Mouse (Mus musculus) ovary, adult 18-20 months (tissue): ENCODE results near the gene Ftl1.

Experiments
- DNase-seq: peaks from one replicate; pipeline ENCODE4 v3.0.0; 2022; ENCODE audit warnings: low spot score, mixed read lengths

Ftl1 gene

DNA sequence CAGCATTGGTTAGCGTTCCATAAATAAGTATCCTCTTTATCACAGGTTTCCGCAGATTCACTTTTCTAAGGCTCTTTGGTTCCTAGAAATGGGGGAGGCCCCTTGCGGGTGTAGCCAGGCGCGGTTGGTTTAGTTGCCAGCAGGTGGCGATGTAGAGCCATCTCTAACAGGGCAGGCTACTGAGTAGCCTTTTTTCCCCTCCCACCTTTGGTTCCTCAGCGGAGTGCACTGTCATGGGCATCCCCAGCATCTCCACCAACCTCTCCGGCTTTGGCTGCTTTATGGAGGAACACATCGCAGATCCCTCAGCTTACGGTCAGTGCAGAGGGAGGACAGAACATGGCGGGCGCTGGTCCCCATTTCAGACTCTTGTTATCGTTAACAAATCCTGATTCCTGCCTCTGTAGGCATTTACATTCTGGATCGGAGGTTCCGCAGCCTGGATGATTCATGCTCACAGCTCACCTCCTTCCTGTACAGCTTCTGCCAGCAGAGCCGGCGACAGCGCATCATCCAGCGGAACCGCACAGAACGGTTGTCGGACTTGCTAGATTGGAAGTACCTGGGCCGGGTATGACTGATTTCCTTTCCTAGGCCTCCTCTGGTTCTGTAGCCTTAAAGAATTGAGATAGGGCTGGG, 8.2 kb downstream of the Ftl1 start:
- DNase-seq, result no peak

DNA sequence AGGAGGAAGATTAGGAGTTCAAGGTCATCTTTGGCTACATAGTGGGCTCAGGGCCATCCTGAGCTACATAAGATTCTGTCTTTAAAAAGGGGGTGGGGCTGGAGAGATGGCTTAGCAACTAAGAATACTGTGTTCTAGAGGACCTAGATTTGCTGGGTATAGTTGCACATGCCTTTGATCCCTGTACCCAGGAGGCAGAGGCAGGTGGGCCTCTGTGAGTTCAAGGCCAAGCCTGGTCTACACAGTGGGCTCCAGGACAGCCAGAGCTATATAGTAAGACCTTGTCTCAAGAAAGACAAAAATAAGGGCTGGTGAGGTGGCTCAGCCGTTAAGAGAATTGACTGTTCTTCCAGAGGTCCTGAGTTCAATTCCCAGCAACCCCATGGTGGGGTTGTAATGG, 9.7 kb downstream of the Ftl1 start:
- no peak for DNase-seq

DNA sequence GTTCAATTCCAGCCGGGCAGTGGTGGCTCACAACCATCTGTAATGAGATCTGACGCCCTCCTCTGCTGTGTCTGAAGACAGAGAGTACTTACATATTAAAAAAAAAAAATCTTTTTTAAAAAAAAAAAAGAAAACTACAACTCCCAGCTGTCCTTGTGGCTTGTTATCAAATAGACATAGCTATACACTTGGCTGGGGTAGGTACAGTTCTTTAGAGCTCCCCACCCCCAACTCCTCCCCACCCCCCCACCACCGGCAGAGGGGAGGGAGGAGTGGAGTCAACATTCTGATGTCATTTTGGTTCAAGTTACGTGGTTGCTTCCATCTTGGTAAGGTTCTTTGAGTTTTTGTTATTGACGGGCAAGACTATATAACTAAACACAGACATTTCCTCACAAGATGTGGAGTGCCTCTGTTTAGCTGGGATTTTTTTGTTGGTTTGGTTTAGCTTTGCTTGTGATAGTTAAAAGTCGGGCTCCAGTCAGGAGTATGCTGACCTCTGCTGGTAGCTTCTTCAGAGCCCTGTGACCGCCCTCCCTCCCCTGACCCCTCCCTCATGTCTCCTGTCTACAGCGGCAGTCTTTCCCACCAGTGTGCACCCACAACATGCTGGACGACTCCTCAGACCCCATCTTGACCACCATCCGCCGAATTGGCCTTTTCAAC, 12.2 kb downstream of the Ftl1 start:
- DNase-seq, result no peak

DNA sequence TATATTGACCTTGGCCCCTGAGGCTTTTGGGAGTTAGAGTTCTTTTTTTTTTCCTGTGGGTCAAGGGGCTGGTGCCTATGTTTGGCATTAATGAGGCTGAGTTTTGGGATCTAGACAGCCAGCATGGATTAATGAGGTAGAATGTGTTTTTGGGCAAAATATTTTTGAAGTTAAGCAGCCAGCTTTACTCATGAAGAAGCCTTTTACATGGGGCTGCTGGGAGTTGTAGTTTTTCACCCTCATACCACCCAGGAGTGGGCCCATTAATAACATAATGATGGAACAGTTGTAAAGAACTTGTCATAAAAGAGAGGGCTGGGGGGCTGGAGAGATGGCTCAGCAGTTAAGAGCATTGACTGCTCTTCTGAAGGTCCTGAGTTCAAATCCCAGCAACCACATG, 13.1 kb downstream of the Ftl1 start:
- no peak for DNase-seq

DNA sequence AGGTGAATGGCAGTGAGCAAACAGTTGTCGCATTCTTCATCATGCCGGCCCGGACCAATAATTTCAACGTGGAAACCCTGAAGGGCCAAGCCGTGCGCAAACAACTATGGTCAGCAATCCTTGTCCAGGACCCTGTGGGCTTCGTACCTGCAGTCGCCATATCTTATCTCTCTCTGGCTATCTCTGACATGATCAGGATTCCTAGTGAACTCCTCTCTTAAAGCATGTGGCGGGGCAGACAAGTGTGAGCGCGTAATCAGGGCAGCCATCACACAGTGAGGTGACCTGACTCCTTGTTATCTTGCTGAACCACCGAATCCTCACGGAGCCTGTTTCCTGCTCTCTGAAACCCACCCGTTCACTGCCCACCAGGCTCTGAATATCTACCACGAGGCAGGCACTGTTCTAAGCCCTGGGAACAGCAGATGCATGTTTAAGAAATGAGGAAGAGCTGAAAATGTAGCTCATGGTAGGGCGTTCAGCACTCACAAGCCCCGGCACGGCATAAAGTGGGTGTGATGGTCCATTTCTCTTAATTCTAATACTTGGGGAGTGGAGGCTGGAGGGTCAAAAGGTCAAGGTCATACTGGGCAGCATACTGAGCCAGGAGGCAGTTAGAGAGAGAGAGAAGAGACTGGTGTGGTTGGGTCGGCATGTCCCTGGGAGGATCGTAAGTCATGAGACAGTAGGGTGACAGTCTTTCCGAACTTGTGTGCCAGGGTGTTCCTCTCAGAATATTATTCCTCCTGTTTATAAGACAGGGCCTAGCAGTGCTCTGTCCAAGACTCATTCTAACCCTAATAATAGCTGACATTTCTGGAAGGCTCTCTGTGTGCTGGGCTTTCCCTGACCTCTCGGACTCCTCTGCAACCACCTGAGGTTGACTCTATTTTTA, 15.9 kb downstream of the Ftl1 start:
- no peak for DNase-seq

DNA sequence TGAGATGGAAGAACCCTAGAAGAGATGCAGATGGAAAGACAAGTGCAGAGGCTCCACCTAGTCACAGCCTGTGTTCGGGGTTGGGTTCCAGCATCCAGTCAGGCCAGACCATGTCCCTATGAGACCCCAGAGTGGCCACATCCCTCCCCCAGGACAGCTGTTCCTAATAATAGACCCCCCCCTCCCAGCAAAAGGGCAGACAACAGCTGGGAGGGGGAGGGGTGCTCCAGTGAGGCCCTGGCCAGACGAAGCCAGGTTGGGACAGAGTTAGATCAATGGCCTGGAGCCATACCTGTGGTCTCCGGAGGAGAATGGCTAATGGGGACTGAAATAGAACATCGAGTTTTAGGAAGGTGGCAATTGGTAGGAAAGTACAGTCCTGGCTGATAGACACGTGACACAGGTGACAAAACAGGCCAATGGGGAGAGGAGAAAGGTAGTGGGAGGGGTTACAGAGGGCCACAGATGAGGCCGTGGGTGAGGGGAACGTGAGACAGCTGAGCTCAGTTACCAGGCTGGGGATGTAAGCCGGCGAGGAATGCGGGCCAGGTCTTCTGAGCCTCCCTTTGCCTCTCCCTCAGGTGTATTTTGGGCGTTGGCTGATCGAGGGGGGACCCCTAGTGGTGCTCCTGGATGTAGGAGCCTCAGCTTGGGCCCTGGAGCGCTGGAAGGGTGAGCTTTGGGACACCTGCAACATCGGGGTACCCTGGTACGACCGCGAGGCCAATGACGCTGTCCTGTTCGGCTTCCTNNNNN, 22.0 kb downstream of the Ftl1 start, which contains the start of gene Ruvbl2:
TSS of gene Ruvbl2 (minus strand) at position 576 of the 756 bp plus-strand sequence.
- DNase-seq, result no peak

DNA sequence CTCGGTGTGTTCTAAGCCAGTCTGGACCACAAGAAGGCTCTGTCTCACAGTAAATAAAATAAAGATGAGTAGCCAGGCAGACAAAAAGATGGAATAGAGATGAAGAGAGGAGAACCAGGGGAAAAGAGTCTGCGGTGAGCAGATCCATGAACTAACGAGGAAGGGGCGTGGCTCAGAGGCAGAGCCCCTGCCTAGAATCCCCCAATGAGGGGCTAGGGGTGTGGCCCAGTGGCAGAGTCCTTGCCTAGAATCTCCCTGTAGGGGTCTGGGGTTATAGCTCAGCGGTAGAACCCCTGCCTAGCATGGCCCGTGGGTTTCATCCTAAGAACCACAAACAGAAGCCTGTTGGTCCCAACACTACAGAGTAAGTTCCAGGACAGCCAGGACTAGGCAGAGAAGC, 22.6 kb downstream of the Ftl1 start:
- no peak for DNase-seq

DNA sequence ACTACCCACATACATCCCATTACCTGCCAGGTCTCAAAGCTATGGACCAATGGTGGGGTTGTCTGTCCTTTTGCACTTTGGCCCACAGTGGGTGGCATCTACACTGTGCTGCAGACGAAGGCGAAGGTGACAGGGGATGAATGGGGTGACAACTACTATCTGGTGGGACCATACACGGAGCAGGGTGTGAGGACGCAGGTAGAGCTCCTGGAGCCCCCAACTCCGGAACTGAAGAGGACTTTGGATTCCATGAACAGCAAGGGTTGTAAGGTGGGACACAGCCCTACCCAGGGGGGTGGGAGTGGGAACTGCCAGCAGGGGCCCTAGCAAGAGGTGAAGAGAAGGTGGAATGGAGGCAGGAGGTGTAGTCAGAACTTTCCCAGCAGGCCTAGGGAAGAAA, 23.2 kb downstream of the Ftl1 start:
- DNase-seq, result no peak

DNA sequence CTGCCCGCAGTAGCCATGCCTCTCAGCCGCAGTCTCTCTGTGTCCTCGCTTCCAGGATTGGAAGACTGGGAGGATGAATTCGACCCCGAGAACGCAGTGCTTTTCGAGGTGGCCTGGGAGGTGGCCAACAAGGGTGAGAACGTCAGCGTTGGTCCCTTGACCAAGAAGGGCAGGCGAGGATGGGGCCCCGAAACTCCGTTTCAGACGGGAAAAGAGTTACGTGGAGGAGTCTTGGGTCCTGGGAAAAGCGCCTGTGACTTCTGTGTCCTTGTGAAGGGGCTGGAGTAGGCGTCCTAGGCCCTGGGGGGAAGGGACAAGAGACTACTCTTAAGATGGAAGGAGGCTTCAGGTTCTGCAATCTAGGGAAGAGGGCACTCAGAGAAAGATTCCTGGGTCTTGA, 24.6 kb downstream of the Ftl1 start:
- no peak for DNase-seq

DNA sequence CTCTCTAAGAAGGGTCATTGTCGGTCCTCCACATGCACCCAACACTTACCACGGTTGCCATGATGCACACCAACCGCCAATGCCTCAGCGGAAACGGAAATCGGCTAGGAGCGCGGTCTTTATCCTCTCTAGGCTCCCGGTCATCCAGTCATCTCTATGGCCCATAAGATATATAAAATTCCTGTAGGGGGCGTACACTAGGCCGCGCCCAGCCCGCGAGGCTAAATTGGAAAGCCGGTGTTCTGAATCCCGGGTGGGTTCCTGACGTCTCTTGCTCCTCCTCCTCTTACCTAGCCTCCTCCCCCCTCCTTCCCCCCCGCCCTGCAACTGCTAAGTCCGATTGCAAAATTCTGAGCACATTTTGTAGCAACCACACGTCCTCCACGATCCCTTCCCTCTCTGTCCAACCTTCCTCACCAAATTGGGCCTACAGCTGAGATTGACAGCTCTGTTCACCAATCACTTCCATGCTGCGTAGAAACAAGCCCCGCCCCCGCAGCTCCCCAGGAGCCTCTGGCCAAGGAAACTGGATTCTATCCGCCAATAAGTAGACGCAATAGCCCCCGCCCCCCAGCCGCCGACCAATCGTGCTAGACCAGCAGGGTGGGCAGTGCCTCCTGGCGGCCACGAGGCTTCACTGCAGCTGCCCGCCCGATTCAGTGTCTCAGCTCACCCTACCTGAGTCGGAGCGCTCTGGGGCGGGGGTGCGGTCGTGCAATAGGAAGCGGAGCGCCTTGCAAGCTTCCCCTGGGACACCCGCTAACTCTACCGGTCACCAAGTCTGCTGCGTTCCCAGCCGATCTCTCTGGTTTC, 25.3 kb downstream of the Ftl1 start, which contains the start of gene Gys1:
TSS of gene Gys1 (plus strand) at position 642 of the 813 bp plus-strand sequence.
- DNase-seq, result peak; percentile 100

DNA sequence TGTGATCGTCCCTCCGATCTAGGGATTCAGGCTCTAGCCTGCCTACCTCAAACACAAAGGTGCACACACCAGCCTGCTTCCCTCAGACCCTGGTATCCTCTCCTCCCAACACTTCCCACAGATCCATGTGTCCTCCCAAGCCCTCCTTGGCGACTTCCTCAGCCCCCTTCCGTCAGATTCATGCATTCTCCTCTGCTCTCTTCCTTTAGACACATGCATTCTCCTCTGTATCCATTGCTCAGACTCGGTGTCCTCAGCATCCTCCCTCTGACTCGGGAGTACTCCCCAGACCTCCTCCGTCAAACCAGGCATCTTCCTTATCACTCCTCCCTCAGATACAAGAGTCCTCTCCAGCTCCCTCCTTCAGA, 25.9 kb downstream of the Ftl1 start:
- DNase-seq, result no peak

DNA sequence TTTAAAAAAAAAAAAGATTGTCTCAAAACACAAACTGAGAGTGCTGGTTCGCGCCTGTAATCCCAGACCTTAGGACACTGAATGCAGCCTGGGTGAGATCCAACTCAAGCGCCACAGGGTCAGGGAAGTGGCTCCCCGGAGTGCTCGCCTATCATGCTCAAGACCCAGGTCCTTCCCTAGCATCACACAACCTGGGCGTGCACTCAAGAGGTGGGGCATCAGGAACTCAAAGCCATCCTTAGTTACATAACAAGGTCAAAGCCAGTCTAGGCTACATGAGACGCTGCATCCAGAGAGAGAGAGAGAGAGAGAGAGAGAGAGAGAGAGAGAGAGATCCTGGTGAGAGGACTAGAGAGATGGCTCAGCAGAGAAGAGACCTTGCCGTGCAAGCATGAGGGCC, 33.1 kb downstream of the Ftl1 start:
- no peak for DNase-seq

DNA sequence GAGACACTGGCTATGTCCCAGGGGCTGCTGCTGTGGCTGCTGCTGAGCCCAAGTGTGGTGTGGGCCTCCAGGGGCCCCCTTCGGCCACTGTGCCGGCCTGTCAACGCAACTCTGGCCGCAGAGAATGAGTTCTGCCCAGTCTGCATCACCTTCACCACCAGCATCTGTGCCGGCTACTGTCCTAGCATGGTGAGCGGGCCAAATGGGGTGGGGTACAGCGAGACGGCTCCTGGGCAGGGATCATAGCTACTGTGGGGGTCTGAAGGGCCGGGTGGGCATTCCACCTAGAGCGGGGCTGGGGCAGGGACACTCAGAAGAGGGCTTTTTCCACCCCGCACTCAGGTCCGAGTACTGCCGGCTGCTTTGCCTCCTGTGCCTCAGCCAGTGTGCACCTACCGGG, 38.5 kb downstream of the Ftl1 start:
- DNase-seq, result no peak

DNA sequence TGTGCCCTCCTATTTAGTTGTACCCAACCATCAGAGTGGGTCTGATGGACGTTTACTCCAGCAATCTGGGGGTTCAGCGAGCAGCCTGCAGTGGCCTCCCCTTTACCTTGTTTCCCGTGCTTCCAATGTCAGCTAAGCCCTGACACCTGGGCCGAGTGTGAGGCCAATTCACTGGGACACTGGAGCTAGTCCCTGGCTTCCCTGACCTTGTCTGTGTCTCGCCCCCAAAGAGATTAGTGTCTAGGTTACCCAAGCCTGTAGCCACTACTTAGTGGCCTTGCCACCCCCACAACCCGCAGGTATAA, 39.1 kb downstream of the Ftl1 start, which contains the start of gene Lhb:
TSS of gene Lhb (plus strand) at position 206 of the 305 bp plus-strand sequence.
- DNase-seq, result no peak

DNA sequence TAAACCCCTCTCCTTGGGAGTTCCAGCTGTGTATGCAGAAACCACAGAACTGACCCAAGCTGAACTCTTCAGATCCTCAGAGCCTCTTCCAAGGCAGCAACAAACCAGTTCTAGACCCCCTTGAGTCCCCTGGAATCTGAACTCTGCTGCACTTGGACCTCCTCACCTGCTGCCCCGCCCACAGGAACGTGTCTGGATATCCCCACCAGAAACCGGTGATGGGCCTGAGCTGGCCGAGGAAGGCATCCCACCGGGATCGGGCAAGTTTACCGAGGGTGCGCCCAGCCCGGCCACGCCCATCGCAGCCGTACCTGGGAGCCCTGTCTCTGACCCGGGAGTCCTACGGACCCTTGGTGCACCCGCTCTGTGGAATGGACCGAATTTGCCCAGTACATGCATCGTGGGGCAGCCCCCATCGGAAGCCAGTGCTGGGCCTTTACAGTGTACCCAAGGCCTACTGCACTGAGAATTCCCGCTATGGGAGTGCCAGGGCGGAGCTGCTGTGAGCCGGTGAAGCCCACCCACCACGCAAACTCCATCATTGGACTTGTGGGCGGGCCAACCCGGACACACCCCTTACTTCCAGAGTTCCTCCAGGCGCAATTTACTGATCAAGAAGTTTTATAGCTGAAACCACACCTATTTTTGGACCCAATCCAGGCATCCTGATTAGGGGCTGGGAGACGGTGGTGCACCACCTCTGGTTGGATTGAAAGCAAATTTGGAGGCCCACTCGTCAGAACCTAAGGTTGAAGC, 39.6 kb downstream of the Ftl1 start:
- no peak for DNase-seq

DNA sequence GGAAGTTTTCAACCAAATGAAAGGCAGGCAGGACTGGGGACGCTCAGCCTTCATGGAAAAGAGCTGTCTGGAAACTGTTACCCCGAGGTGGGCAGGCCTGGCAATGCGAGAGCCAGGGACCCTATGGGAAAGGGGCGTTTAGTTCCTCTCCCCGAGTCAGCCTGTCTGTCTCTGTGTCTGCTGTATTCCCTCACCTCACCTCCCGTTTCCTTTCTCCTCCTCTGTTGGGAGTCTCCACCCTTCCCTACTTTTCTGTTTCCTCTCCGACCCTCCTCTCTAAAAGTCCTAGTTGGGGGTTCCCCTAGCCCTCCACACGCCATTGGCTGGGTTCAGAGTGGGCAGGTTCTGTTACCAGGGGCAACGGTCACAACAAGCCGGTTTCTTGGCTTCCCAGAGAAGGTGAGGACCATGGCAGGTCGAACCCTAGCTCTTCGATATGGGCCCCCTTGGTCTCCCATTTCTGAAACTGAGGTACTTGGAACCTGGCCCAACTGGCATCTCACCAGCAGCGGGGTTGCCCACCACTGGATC, 41.7 kb downstream of the Ftl1 start:
- no peak for DNase-seq

DNA sequence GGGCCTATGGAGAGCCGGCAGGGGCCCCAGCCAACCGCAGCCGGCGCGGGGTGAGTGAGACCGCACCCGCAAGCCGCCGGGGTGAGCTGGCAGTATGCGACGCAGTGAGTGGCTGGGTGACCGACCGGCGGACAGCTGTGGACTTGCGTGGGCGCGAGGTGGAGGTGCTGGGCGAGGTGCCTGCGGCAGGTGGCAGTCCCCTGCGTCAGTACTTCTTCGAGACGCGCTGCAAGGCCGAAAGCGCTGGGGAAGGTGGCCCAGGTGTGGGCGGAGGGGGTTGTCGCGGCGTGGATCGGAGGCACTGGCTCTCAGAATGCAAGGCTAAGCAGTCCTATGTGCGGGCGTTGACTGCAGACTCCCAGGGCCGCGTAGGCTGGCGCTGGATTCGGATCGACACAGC, 44.0 kb downstream of the Ftl1 start:
- no peak for DNase-seq

DNA sequence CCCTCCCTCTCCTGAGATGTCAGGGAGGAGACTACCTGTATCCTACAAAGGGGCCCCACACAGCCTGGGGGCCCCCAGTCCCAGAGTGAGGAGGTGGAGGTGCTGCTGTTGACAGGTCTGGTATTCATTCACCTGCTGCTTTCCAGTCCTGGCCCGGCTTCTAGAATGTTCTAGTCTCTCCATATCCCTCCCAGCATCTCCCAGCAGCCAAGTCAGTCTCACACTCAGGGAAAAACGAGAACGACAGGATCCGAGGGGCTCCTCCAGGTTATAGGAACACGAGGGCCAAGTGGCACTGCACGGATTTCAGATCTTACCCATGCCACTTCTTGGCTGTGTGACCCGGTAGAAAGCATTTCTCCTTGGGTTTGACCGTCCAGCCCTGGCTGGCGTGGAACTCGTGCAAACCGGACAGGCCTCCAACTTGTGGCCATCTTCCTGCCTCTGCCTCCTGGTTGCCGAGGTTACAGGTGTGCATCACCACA, 44.9 kb downstream of the Ftl1 start:
- DNase-seq, result no peak

DNA sequence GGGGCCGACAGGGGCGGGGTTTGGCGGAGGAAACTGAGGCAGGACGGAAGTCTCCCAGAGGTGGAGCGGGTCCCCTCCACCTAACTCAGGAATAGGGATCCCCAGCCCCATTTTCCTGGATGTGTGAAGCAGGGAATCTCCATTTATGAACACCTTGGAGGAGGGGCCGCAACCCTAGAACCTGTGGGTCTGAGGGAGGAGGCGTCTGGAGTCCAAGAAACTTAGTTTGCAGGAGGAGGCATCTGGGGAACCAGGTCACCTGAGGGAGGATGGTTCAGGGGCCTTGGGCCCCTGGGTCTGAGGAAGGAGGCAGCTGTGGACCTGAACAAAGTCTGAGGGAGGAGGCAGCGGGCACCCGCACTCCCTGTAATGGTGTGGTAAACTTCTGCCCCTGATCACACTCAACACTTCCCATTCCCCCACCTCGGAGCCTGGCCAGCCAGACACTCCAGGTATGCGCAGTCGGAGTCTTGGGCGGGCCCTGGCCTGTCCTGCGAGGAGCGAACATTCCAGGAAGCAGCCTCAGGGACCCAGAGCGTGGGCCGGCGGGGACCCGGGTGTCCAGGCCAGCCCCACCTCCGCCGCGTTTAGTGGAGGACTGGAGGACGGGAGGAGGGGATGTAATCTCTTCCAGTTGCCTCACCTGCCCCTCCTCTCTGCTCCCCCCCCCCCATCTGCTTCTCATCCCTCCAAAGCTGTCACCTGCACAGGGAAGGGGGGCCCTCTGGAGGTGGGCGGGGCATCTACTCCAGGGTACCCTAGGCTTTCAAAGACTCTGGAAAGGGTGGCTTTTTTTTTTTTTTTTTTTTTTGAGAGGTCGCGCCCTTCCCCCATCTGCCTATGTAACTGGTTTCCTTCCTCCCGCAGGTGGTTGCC, 45.6 kb downstream of the Ftl1 start:
- DNase-seq, result no peak
